Mouse (Mus musculus) stomach, embryonic 14.5 days (tissue): Measurements from ENCODE around the gene Hip1r. TPM values are rescaled to one million over a fixed set of nuclear protein-coding genes. Genes with fewer than 3 reads are reported as not detected.

Experiments
- ATAC-seq: fragments of 200-750 bp; cut with Nextera tagmentation; 2 replicates; pipeline ENCODE4 v1.8.0; 2017; ENCODE audit warnings: low read depth, moderate TSS enrichment; ENCODE audit not compliant: insufficient number of reproducible peaks, insufficient read depth, low FRiP score
- H3K27ac ChIP-seq: fragments of 300-500 bp; sonication (generic); 2 replicates; pipeline ENCODE4 v1.5.1; 2014; ENCODE audit warnings: mild to moderate bottlenecking, low read length, moderate library complexity, mixed read lengths
- H3K27me3 ChIP-seq: fragments of 300-500 bp; sonication (generic); 2 replicates; pipeline ENCODE4 v1.6.1; 2014; ENCODE audit warnings: low read length, control low read depth, mixed read lengths; ENCODE audit not compliant: control insufficient read depth, insufficient read depth
- H3K36me3 ChIP-seq: fragments of 300-500 bp; sonication (generic); 2 replicates; pipeline ENCODE4 v1.6.1; 2014; ENCODE audit warnings: mild to moderate bottlenecking, control low read depth, low read length, moderate library complexity, mixed read lengths; ENCODE audit not compliant: control insufficient read depth, insufficient read depth
- H3K4me1 ChIP-seq: fragments of 300-500 bp; sonication (generic); 2 replicates; pipeline ENCODE4 v1.6.1; 2014; ENCODE audit warnings: low read length, control low read depth, mixed read lengths; ENCODE audit not compliant: control insufficient read depth, insufficient read depth
- H3K4me2 ChIP-seq: fragments of 300-500 bp; sonication (generic); replicated peaks from 2 replicates; pipeline ENCODE4 v1.6.1; 2014; ENCODE audit warnings: low read depth, low read length, control low read depth
- H3K4me3 ChIP-seq: fragments of 300-500 bp; sonication (generic); 2 replicates; pipeline ENCODE4 v1.5.1; 2014; ENCODE audit warnings: low read depth, low read length, control low read depth
- H3K9ac ChIP-seq: fragments of 300-500 bp; sonication (generic); replicated peaks from 2 replicates; pipeline ENCODE4 v1.6.1; 2014; ENCODE audit warnings: low read depth, mild to moderate bottlenecking, control low read depth, low read length, moderate library complexity, mixed read lengths
- H3K9me3 ChIP-seq: fragments of 300-500 bp; sonication (generic); 2 replicates; pipeline ENCODE4 v1.6.1; 2016; ENCODE audit warnings: low read depth, low read length, control low read depth; ENCODE audit not compliant: control insufficient read depth
- WGBS: fragments of 180-500 bp; shearing (Covaris S2); extraction: QIAGEN DNeasy Blood & Tissue Kit; methylation state at CpG from one replicate; pipeline ENCODE4 v1.1.7; 2014; 5-methylcytosine and 5-hydroxymethylcytosine counted together
- polyA plus RNA-seq: library from polyadenylated mRNA; unstranded; fragments of >200 nt; fragmentation: Nextera tagmentation; extraction: Ambion mirVana; gene quantifications from 2 replicates; pipeline ENCODE4 v1.2.1, GENCODE M21; 2014

Hip1r gene
- polyA plus RNA-seq, 1 experiment from 2014 or later, result 16.9 TPM

GRCm38 (mm10) chr5:124019348-124020216, 46.2 kb downstream of the Hip1r start:
- WGBS, result 70% methylated on average over 12 of the region's 12 CpGs
- peaks cover 3% of the 10 kb centered on the region; the same call in 1 of the 2 replicates for H3K36me3 ChIP-seq
- peaks cover 17% of the 10 kb centered on the region for H3K4me1 ChIP-seq
- no peak overlapping the region for H3K27ac ChIP-seq
- no peaks in the 10 kb centered on the region for H3K9me3 ChIP-seq
- ATAC-seq, result no peak
- H3K4me2 ChIP-seq, result no peak overlapping the region
- no peak overlapping the region for H3K4me3 ChIP-seq
- H3K27me3 ChIP-seq, result no peaks in the 10 kb centered on the region
- H3K9ac ChIP-seq, result no peak overlapping the region

- Histone ChIP-seq H3K27ac (no peak overlapping the region), H3K4me3 (no peak overlapping the region), H3K9ac (no peak overlapping the region), H3K9me3 (no peaks in the 10 kb centered on the region), H3K36me3 (peaks cover 7% of the 10 kb centered on the region; the same call in 1 of the 2 replicates), H3K4me1 (peaks cover 19% of the 10 kb centered on the region), H3K27me3 (no peaks in the 10 kb centered on the region), H3K4me2 (no peak overlapping the region)
- WGBS, result 86% methylated on average over 11 of the region's 11 CpGs
- ATAC-seq, result no peak
Measured at GRCm38 (mm10) chr5:124021148-124021547, 47.7 kb downstream of the Hip1r start.

- Histone ChIP-seq H3K4me1 (peaks cover 24% of the 10 kb centered on the region), H3K4me3 (no peak overlapping the region), H3K27ac (no peak overlapping the region), H3K36me3 (peaks cover 8% of the 10 kb centered on the region; the same call in 1 of the 2 replicates), H3K9ac (no peak overlapping the region), H3K4me2 (no peak overlapping the region), H3K27me3 (no peaks in the 10 kb centered on the region), H3K9me3 (no peaks in the 10 kb centered on the region)
- WGBS, result 88% methylated on average over 11 of the region's 11 CpGs
- no peak for ATAC-seq
Measured at GRCm38 (mm10) chr5:124021701-124022100, 48.3 kb downstream of the Hip1r start.

GRCm38 (mm10) chr5:124022365-124022764, 48.9 kb downstream of the Hip1r start:
- peaks cover 8% of the 10 kb centered on the region; the same call in 1 of the 2 replicates for H3K36me3 ChIP-seq
- H3K27me3 ChIP-seq, result no peaks in the 10 kb centered on the region
- no peak overlapping the region for H3K27ac ChIP-seq
- peaks cover 19% of the 10 kb centered on the region for H3K4me1 ChIP-seq
- no peak overlapping the region for H3K9ac ChIP-seq
- H3K9me3 ChIP-seq, result no peaks in the 10 kb centered on the region
- H3K4me2 ChIP-seq, result no peak overlapping the region
- no peak overlapping the region for H3K4me3 ChIP-seq
- 71% methylated on average over 7 of the region's 7 CpGs for WGBS
- no peak for ATAC-seq

- 80% methylated on average over 6 of the region's 6 CpGs for WGBS
- Histone ChIP-seq H3K9ac (no peak overlapping the region), H3K36me3 (peaks cover 8% of the 10 kb centered on the region; the same call in 1 of the 2 replicates), H3K9me3 (no peaks in the 10 kb centered on the region), H3K4me2 (no peak overlapping the region), H3K27me3 (no peaks in the 10 kb centered on the region), H3K4me1 (peaks cover 24% of the 10 kb centered on the region), H3K27ac (no peak overlapping the region), H3K4me3 (no peak overlapping the region)
- ATAC-seq, result no peak
Measured at GRCm38 (mm10) chr5:124024677-124025076, 51.2 kb downstream of the Hip1r start.

- 59% methylated on average over 9 of the region's 9 CpGs for whole genome bisulfite sequencing
- Histone ChIP-seq H3K9me3 (no peaks in the 10 kb centered on the region), H3K4me1 (peaks cover 26% of the 10 kb centered on the region), H3K4me2 (no peak overlapping the region), H3K27ac (no peak overlapping the region), H3K9ac (no peak overlapping the region), H3K36me3 (peaks cover 8% of the 10 kb centered on the region; the same call in 1 of the 2 replicates), H3K4me3 (no peak overlapping the region), H3K27me3 (no peaks in the 10 kb centered on the region)
- no peak for ATAC-seq
Measured at GRCm38 (mm10) chr5:124025146-124025545, 51.7 kb downstream of the Hip1r start.

- H3K9ac ChIP-seq, result no peak overlapping the region
- no peak overlapping the region for H3K4me2 ChIP-seq
- no peak overlapping the region for H3K27ac ChIP-seq
- H3K27me3 ChIP-seq, result no peaks in the 10 kb centered on the region
- ATAC-seq, result 0 out of 2 replicates have a peak, but pooled peaks have one; percentile 42
- 88% methylated on average over 15 of the region's 15 CpGs for WGBS
- no peaks in the 10 kb centered on the region for H3K9me3 ChIP-seq
- H3K36me3 ChIP-seq, result peaks cover 8% of the 10 kb centered on the region; the same call in 1 of the 2 replicates
- no peak overlapping the region for H3K4me3 ChIP-seq
- peaks cover 33% of the 10 kb centered on the region for H3K4me1 ChIP-seq
Measured at GRCm38 (mm10) chr5:124025587-124026441, 52.4 kb downstream of the Hip1r start.

- Histone ChIP-seq H3K36me3 (peaks cover 8% of the 10 kb centered on the region; the same call in 1 of the 2 replicates), H3K27me3 (no peaks in the 10 kb centered on the region), H3K9me3 (no peaks in the 10 kb centered on the region), H3K4me1 (peaks cover 36% of the 10 kb centered on the region), H3K4me3 (no peak overlapping the region), H3K4me2 (no peak overlapping the region), H3K9ac (no peak overlapping the region), H3K27ac (no peak overlapping the region)
- ATAC-seq, result no peak
- 77% methylated on average over 5 of the region's 5 CpGs for WGBS
Measured at GRCm38 (mm10) chr5:124026568-124026967, 53.1 kb downstream of the Hip1r start.
